Mouse (Mus musculus): ENCODE data around the gene Uqcr10.

The Uqcr10 gene

GRCm38 (mm10) chr11:4704072-4704964 lies at the start of gene Uqcr10, which contains the start of gene Zmat5:
Gene Uqcr10 (minus strand): TSS chr11:4704342.
Gene Zmat5 (plus strand): TSS chr11:4704678.
- DNase-seq, result peak; percentile 90 to 92

DNA sequence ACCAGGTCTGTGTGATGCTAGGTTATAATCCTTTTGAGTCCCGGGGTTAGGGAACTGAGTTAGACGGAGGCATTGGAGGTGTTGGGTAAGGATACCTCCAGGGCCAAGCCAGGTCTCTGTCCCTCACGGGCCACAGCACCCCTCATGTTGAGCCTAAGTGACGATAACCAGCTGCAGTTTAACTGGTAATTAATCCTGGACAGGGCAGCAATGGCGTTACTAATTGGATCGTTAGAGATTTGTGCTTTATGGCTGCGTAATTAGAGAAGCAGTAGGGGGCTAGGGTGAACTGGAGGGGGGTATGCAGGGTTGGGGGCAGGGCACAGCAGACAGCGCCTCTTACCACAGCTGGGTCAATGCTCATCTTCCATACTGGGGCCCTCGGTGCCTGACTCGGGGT lies 48.7 kb upstream of the Uqcr10 start:
- DNase-seq, result no peak

DNA sequence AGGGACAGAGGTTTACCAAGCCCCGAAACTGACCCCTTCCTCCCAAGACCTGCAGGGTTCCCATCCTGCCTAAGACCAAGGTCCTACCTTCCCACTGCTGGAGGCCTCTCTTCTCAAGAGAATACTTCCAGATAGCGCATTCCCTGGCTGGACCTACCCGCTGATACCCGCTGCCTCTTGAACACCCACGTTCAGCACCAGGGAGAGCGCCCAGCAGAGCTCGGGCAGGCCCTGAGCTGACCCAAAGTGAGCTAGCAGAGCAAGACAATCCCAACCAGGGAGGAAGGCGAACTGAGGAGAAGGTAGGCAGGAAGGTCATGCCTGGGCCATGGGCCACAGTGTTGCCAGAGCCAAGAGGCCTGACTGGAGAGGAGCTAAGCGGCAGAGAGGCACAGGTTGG lies 46.1 kb upstream of the Uqcr10 start:
- peak; percentile 35 to 36 for DNase-seq

DNA sequence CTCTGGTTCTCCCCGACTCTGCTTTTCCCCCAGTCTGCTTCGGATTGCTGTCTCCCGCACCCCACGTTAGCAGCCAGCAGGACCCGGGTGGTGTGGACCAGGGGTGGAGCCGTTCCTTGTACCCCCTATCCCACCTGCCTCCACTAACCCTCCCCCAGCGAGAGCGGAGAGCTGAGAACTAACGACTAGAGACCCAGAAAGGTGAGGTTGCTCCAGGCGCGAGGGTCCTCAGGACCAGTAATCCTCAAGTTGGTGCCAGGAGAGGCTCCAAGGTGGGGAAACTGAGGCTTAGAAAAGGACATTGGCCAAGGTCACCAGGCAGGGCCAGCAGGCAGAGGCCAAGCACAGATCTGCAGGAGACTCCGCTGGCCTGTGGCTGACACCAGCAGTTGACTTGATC lies 43.1 kb upstream of the Uqcr10 start:
- no peak for DNase-seq

GRCm38 (mm10) chr11:4746733-4747132 lies 42.6 kb upstream of the Uqcr10 start, which contains the start of gene Cabp7:
Gene Cabp7 (minus strand): TSS chr11:4746778.
- DNase-seq, result no peak

DNA sequence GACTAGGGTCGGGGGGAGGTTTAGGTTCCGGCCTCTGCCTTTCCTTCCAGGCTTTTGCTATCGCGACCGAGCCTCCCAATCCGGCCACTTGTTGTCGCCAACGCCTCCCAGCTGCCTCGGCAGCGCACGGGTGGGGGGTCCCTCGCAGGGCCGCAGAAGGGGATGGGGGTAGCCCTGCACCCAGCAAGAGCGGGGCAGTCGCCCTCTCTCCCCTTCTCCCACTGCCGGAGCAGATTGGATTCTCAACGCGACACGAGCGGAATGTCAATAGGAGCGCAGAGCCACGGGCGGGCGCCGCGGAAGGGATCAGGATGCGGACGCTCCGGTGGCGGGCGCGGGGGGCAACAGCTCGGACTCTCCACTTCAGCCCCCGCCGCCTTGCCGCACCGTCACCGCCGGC lies 41.8 kb upstream of the Uqcr10 start:
- no peak for DNase-seq

- DNase-seq, result no peak
Measured at GRCm38 (mm10) chr11:4744691-4745090, 40.5 kb upstream of the Uqcr10 start.

GRCm38 (mm10) chr11:4740785-4741184 lies 36.6 kb upstream of the Uqcr10 start:
- DNase-seq, result no peak

- no peak for DNase-seq
Measured at GRCm38 (mm10) chr11:4738719-4739118, 34.6 kb upstream of the Uqcr10 start.

DNA sequence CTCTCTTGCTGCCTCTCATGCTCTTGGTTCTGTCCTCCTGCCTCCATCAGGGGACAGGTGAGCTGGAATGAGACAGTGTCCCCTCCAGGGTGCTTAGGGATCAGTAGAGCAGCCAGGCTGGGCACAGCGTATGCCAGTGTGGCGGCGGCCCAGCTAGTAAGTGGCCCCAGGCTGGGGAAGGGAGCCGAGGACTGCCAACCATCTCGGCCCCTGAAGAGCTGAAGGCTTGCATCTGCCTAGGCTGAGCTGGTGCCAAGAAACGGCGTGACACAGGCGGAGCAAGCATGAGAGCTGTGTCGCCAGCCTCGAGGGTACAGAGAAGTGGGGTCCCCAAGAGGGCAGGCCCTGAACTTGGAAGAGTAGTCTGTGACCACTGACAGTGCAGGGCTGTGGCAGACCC lies 33.5 kb upstream of the Uqcr10 start:
- no peak for DNase-seq

GRCm38 (mm10) chr11:4736355-4736754 lies 32.2 kb upstream of the Uqcr10 start:
- DNase-seq, result no peak

- no peak for DNase-seq
Measured at GRCm38 (mm10) chr11:4734179-4734578, 30.0 kb upstream of the Uqcr10 start.

GRCm38 (mm10) chr11:4731781-4732180 lies 27.6 kb upstream of the Uqcr10 start:
- DNase-seq, result no peak

DNA sequence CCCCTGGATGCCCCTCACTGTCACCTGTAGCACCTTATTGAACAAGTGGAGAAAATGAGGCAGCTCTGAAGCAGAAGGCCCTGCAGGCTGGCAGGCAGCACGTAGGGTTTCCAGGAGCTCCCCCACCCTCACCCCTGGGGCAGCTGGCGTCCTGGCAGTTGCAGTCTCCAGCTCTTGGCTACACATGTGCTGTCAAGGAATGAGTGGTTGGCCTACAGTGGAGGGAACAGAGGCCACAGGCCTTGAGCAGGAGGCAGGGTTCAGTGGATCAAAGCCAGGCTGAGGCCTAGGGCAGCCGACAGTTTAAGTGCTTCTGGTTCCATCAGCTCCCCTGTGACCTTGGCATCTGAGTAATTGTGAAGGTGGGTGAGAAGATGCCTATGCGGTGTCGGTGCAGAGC lies 26.8 kb upstream of the Uqcr10 start:
- DNase-seq, result no peak

DNA sequence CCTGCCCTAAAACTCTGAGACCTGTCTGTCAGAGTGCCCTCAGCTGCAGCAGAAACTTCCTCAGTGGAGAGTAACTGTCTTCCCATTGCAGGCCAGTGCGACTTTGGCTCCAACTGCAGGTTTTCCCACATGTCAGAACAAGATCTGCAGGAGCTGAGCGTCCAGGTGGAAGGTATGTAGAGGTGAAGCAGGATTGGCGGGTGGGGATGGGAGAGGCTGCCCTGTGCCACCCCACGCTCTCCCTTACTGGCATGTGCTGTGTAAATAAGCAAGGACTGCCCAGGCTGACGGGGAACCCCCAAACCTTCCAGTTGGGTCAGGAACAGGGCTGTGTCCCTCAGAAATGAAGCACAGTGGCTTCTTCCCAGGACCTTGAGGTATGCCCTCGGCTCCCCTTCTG lies 26.0 kb upstream of the Uqcr10 start:
- DNase-seq, result no peak

DNA sequence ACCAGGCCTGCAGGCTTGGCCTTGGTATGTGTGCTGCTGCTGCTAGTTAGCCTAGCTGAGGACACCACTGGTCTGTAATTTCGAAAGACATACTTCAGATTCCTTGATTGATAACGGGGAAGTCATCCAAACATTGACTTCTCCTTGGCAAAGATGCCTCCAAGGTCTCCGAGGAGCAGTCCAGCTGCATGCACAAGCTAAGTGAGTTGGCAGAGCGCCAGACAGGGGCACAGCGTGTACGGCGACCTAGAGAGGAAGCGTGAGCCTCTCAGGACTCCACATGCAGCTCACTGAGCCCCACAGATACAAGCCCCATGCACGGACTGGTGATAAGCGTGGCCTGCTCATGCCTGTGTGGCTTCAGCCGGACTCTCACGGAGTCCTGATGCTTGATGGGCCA lies 25.5 kb upstream of the Uqcr10 start:
- DNase-seq, result no peak

GRCm38 (mm10) chr11:4721728-4722127 lies 17.6 kb upstream of the Uqcr10 start:
- DNase-seq, result no peak

- no peak for DNase-seq
Measured at GRCm38 (mm10) chr11:4720900-4721580, 16.9 kb upstream of the Uqcr10 start.

DNA sequence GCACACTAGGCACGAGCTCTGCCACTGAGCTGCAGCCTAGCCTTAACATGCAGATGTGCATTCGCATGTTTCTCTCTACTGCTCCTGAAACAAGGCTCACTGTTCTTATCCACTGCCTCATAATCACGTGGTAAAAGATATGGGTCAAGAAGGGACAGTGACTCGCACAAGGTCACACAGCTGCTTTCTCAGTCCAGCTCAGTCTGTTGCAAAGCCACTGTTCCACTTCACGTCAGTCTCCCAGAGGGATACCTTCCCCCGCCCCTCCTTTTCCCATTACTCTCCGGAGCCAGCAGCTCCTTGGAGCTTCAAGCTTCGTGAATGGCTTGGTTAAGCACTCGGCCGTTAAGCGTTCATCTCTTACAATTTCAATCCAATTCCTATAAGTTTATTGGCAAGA lies 16.3 kb upstream of the Uqcr10 start:
- DNase-seq, result no peak

GRCm38 (mm10) chr11:4719961-4720360 lies 15.8 kb upstream of the Uqcr10 start:
- DNase-seq, result no peak

DNA sequence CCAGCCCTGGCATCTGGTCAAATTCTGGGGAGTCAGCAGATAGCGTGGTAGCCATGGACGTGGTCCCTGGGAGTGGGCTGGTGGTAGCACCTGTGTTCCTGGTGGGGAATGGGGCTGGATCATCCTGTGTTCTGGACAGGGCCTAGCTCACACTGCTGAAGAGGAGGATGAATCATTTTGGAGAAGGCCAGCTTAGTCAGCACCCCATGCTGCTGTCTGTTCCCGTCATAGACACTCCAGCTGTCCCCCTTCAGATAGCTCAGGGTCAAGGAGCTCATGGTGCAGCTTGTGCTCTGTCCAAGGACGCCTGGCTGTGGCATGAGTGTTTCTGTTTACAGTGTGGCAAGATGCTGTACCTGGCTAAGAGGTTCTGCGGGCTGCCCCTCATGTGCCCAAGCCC lies 14.4 kb upstream of the Uqcr10 start:
- DNase-seq, result no peak

- DNase-seq, result no peak
Measured at GRCm38 (mm10) chr11:4716530-4717236, 12.5 kb upstream of the Uqcr10 start.

- no peak for DNase-seq
Measured at GRCm38 (mm10) chr11:4715596-4715995, 11.5 kb upstream of the Uqcr10 start.

GRCm38 (mm10) chr11:4714727-4715126 lies 10.6 kb upstream of the Uqcr10 start:
- DNase-seq, result peak; percentile 13 to 19

All from B cell, adult 2 months (primary cell).